Mouse (Mus musculus) hindbrain, embryonic 10.5 days (tissue): Measurements from ENCODE around the gene Tnip1. TPM values are rescaled to one million over a fixed set of nuclear protein-coding genes. Genes with fewer than 3 reads are reported as not detected.

ENCODE experiments used
- DNase-seq: peaks from one replicate; pipeline ENCODE4 v3.0.0-alpha.2; 2017; ENCODE audit warnings: low spot score
- H3K27ac ChIP-seq: fragments of 300-500 bp; sonication (generic); 2 replicates; pipeline ENCODE4 v1.5.1; 2016; ENCODE audit warnings: mild to moderate bottlenecking, moderate library complexity
- H3K27me3 ChIP-seq: fragments of 300-500 bp; sonication (generic); 2 replicates; pipeline ENCODE4 v1.6.1; 2016; ENCODE audit warnings: mild to moderate bottlenecking; ENCODE audit not compliant: poor library complexity, insufficient read depth, severe bottlenecking
- H3K36me3 ChIP-seq: fragments of 300-500 bp; sonication (generic); 2 replicates; pipeline ENCODE4 v1.6.1; 2016; ENCODE audit warnings: mild to moderate bottlenecking, moderate library complexity
- H3K4me1 ChIP-seq: fragments of 300-500 bp; sonication (generic); replicated peaks from 2 replicates; pipeline ENCODE4 v1.6.1; 2016; ENCODE audit warnings: mild to moderate bottlenecking
- H3K4me3 ChIP-seq: fragments of 300-500 bp; sonication (generic); 2 replicates; pipeline ENCODE4 v1.5.1; 2016; ENCODE audit warnings: mild to moderate bottlenecking, moderate library complexity
- H3K9me3 ChIP-seq: fragments of 300-500 bp; sonication (generic); 2 replicates; pipeline ENCODE4 v1.6.1; 2016; ENCODE audit warnings: mild to moderate bottlenecking, moderate library complexity
- WGBS: fragments of 180-500 bp; shearing (Covaris S2); methylation state at CpG from one replicate; pipeline ENCODE4 v1.1.7; 2016; 5-methylcytosine and 5-hydroxymethylcytosine counted together
- polyA plus RNA-seq: library from polyadenylated mRNA; unstranded; fragments of >200 nt; fragmentation: Nextera tagmentation; extraction: Ambion mirVana; gene quantifications from 2 replicates; pipeline ENCODE4 v1.2.1, GENCODE M21; 2016

The Tnip1 gene
- polyA plus RNA-seq, 1 experiment from 2014 or later, result 14.2 TPM

DNA sequence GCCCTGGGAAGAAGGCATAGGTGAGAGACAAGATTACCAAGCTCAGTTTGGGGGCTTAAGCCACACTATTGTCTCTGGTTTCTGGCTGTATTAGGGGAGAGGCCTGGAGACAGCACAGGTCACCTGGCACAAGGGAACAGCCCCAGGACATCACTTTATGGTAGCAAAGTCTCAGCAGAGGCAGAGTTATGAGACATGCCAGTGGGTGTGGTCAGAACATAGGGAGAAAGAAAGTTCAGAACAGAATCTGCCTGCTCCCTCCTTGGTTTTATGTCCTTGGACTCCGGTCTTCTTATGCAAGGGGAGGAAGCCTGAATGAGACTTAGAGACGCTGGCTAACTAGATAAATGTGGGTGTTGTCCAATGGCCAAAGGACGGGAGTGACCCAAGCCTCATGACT is 18.0 kb downstream of the Tnip1 start:
- 0 out of 2 replicates have a peak, but pooled peaks cover under 1% of the 10 kb centered on the region for H3K36me3 ChIP-seq
- no peaks in the 10 kb centered on the region for H3K9me3 ChIP-seq
- WGBS, result 89% methylated on average over 3 of the region's 3 CpGs

DNA sequence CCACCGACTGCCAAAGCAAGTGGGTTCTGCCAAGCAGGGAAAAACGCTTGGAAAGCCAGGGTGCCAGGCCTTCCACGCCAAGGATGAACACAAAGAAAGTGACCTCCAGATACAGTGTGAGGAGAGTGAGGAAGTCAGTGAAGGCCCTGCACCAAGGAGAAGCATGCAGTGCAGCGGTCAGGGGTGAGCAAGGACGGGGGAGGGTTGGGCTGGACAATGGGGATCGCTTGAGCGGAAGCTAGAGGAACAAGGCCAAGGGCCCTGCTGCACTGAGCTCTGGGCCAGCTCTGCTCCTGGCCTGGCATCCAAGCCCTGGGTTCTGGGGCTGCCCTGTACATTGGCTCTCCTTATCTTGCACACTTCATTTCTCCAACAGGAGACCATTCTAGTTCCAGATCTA is 22.7 kb downstream of the Tnip1 start:
- peak overlapping the region; percentile 9; the same call in 1 of the 2 replicates for H3K27ac ChIP-seq
- H3K9me3 ChIP-seq, result no peaks in the 10 kb centered on the region
- H3K4me3 ChIP-seq, result no peak overlapping the region
- H3K36me3 ChIP-seq, result peaks cover 40% of the 10 kb centered on the region
- no peak for DNase-seq
- WGBS, result 76% methylated on average over 7 of the region's 7 CpGs
- H3K27me3 ChIP-seq, result no peaks in the 10 kb centered on the region
- H3K4me1 ChIP-seq, result peaks cover 37% of the 10 kb centered on the region

More for the DNA sequence above, 18.0 kb downstream of the Tnip1 start:
- no peaks in the 10 kb centered on the region for H3K27me3 ChIP-seq
- DNase-seq, result no peak
- H3K4me1 ChIP-seq, result peaks cover 28% of the 10 kb centered on the region
- no peak overlapping the region for H3K27ac ChIP-seq
- H3K4me3 ChIP-seq, result no peak overlapping the region

DNA sequence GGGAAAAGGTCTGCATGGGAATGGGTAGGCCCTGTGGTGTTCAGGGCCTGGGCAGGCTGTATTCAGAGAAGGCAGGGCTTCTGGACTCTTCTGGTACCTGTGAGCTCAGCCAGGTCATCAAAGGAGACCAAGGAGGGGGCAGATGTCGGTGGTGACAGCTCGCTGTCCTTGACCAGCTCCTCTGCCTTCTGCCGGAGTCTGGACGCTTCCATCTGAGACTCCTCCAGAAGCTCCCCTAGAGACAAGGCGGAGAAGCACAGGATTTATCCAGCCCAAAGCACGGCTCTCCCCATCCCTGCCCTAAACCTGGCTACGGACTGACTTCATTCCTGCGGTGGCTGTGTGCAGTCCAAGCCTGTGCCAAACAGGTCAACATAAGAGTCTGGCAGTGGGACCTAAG is 23.2 kb downstream of the Tnip1 start:
- H3K27me3 ChIP-seq, result no peaks in the 10 kb centered on the region
- WGBS, result 84% methylated on average over 8 of the region's 8 CpGs
- DNase-seq, result no peak
- no peak overlapping the region for H3K4me3 ChIP-seq
- H3K36me3 ChIP-seq, result peaks cover 40% of the 10 kb centered on the region
- H3K9me3 ChIP-seq, result no peaks in the 10 kb centered on the region
- peaks cover 37% of the 10 kb centered on the region for H3K4me1 ChIP-seq
- H3K27ac ChIP-seq, result 0 out of 2 replicates have a peak overlapping the region, but pooled peaks have one; percentile 9

DNA sequence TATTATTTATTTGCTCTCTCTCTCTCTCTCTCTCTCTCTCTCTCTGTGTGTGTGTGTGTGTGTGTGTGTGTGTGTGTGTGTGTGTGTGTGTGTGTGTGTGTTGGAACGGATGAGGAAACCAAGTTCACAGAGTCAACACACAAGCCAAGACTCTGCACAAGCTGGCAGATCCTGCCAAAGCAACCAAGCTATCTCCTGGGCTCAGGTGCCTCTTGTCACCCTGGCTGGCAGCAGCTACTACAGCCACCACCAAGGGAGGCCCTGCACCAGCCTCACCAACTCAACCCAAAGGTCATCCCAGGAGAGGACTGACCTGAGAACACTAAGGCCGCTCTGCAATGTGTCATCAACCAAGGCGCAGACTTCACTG is 26.0 kb downstream of the Tnip1 start:
- Histone ChIP-seq H3K4me3 (no peak overlapping the region), H3K9me3 (no peaks in the 10 kb centered on the region), H3K27me3 (no peaks in the 10 kb centered on the region), H3K27ac (no peak overlapping the region), H3K36me3 (peaks cover 59% of the 10 kb centered on the region), H3K4me1 (peaks cover 25% of the 10 kb centered on the region)
- 88% methylated on average over 3 of the region's 3 CpGs for WGBS
- DNase-seq, result no peak

DNA sequence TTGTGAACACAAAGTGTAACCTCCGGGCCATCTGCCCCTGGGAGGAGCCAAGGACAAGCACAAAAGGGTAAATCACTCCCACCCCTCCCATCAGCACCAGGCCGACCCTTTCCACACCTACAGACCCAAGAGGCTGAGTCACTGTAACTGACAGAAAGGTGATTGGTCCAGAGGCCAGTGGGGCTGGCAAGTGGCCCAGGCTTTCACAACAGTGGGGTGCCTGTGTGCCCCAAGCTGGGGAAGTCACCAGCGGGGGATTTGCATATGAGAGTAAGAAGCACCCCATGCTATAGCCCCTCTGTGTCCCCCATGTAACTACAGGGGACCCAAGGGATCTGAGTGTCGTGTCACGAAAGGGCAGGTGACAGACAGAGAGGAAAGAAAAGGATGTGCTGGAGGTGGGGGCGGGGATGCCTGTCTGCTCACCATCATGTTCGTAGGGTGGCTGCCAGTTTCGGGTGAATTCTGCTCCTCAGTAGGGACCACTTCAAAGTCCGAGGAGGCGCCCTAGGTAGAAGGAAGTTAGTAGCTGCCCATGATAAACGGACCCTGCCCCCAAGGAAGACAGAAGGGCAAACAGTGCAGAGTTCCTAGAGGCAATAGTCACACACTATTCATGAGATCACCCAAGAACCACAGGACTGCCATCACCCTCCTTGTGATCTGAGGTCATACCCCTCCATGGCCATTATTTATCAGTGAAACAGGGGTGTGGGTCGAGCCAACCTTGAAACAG is 26.5 kb downstream of the Tnip1 start:
- H3K27me3 ChIP-seq, result no peaks in the 10 kb centered on the region
- DNase-seq, result no peak
- 38% methylated on average over 12 of the region's 12 CpGs for WGBS
- H3K4me3 ChIP-seq, result no peak overlapping the region
- H3K4me1 ChIP-seq, result peaks cover 20% of the 10 kb centered on the region
- H3K9me3 ChIP-seq, result no peaks in the 10 kb centered on the region
- peak overlapping the region; percentile 20 for H3K27ac ChIP-seq
- peaks cover 59% of the 10 kb centered on the region for H3K36me3 ChIP-seq

DNA sequence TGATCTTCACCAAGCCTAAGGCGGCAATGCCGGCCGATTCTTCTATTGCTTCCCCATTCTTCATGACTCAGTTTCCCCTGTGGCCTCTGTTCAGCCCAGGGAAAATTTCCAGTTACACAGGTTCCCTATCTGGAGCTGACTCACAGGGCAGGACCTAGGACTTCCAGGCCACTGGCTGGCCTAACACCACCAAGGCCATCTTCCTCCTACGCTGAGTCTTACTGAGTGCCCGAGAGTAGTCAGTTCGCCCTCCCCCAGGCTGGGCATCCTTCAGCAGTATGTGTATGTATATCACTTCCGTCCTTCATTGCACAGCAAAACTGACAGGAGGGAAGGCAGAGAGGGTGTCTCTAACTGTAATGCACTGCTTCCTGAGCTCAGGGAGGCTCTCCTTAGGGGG is 28.5 kb downstream of the Tnip1 start:
- 94% methylated on average over 7 of the region's 7 CpGs for WGBS
- Histone ChIP-seq H3K36me3 (peaks cover 65% of the 10 kb centered on the region), H3K9me3 (no peaks in the 10 kb centered on the region), H3K4me1 (peaks cover 9% of the 10 kb centered on the region), H3K4me3 (no peak overlapping the region), H3K27me3 (no peaks in the 10 kb centered on the region), H3K27ac (no peak overlapping the region)
- DNase-seq, result no peak

DNA sequence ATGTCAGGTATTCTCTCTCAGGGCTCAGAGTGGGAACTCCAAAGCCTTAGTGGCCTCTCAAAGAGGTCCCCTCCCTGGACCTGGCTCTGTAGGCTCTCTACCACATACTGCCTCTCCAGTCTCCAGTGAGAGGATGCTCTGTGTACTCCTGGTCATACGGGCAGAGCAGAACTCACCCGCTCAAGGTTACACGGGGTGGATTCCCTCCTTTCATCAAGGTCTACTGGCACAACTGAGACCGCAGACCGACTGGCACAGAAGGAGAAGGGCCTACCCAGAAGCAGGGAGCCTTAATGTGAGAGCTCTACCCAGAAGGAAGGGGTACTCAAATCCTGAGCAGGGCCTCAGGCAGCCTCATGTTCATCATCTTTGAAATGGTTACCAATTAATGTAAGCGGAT is 30.2 kb downstream of the Tnip1 start:
- Histone ChIP-seq H3K36me3 (peaks cover 67% of the 10 kb centered on the region), H3K9me3 (no peaks in the 10 kb centered on the region), H3K4me3 (no peak overlapping the region), H3K27me3 (no peaks in the 10 kb centered on the region), H3K4me1 (peaks cover 9% of the 10 kb centered on the region), H3K27ac (no peak overlapping the region)
- DNase-seq, result no peak
- 94% methylated on average over 6 of the region's 6 CpGs for WGBS

DNA sequence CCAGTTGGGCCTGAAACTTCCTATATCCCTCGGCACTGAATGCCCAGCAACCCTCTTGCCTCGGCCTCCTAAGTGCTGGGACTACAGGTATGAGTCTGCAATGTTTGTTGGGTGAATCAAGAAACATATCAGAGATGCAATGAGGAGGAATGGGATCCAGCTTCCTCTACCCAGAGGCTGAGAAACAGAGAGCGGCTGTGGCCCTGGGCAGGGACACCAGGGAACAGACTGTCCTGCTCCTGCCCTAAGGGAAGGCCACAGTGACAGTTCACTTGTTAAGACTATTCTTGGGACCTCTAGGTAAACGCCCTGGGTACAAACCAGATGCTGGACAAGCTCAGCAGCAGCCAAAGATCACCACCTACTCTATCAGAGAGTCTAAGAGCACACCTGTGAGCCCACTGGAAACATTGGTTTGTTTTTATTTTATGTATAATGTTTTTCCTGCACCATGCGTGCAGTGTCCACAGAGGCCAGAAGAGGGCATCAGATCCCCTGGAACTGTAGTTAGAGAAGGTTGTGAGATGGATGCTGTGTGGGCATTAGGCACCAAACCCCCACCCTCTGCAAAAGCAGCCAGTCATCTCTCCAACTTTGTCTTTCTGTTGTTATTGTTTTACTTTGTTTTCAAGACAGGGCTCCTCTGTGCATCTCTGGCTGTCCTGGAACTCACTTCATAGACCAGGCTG is 31.2 kb downstream of the Tnip1 start:
- peak; percentile 31 for DNase-seq
- Histone ChIP-seq H3K27ac (no peak overlapping the region), H3K4me1 (peaks cover 9% of the 10 kb centered on the region), H3K27me3 (no peaks in the 10 kb centered on the region), H3K4me3 (no peak overlapping the region), H3K9me3 (no peaks in the 10 kb centered on the region), H3K36me3 (peaks cover 66% of the 10 kb centered on the region)
- 65% methylated on average over 5 of the region's 5 CpGs for WGBS

DNA sequence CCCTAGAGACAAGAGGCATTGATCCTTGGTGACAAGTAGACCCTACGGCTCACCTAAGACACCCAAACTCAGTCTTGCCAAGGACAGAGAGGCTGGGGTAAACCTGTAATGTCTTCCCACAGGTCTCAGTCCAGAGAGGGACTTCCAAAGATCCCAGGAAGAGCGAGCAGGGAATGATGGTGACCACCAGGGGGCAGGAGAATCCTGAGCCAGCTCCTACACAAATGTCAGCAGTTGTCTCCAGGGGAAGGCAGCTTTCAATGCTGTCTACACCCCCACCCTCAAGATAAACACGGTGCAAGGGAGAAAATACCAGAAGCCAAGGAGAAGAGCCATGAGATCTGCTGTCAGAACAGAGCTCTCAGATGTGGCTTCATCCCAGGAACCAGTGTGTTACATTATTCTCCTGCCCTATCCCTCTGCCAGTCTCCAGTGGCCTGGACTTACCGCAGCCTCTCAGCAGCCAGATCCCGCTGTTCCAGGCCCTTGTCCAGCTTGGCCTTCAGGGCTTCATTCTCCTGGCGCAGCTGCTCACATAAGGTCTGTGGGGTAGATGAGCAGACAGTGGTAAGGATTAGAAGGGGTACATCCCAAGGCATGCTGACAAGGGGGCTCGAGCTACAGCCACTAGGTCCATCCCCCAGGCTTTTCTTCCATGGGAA is 32.3 kb downstream of the Tnip1 start:
- Histone ChIP-seq H3K27ac (no peak overlapping the region), H3K4me3 (no peak overlapping the region), H3K36me3 (peaks cover 66% of the 10 kb centered on the region), H3K4me1 (no peaks in the 10 kb centered on the region), H3K9me3 (no peaks in the 10 kb centered on the region), H3K27me3 (no peaks in the 10 kb centered on the region)
- 71% methylated on average over 7 of the region's 7 CpGs for WGBS
- DNase-seq, result peak; percentile 49

DNA sequence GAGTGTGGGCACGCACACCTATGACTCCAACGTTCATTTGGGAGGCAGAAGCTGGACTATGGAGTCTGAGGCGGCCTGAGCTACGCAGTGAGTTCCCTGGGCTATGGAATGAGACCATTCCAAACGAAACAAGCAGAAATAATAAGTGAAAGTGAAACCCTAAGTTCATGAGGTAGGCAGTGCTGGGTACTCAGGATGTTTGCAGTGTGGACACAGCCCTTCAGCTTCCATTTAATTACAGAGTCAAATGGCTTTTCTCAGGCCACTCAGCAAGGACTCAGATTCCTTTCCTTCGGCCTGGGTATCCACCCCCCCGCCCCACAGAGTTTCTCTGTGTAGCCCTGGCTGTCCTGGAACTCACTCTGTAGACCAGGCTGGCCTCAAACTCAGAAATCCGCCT is 33.0 kb downstream of the Tnip1 start:
- WGBS, result 90% methylated on average over 8 of the region's 8 CpGs
- Histone ChIP-seq H3K27me3 (no peaks in the 10 kb centered on the region), H3K9me3 (no peaks in the 10 kb centered on the region), H3K27ac (no peak overlapping the region), H3K4me1 (no peaks in the 10 kb centered on the region), H3K4me3 (no peak overlapping the region), H3K36me3 (peaks cover 64% of the 10 kb centered on the region)
- no peak for DNase-seq

DNA sequence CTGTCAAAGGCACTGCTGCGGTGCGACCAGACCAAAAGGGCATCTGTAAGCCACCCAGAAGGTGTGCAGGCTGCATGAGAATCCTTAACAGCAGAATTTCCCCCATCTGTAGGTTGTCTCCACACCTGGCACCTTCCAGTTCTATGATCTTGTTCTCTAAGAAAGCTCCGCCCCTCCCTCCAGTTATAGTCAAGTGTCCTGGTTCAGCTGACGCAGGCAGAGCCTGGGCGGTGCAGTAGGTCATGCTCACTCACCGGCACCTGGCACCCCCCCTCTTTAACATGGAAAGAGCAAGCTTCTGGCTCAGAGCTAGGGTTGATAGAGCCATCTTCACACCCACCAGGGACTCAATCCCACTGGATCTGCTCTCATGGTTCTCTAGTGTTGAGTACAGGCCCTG is 33.4 kb downstream of the Tnip1 start:
- H3K4me1 ChIP-seq, result no peaks in the 10 kb centered on the region
- H3K9me3 ChIP-seq, result no peaks in the 10 kb centered on the region
- H3K36me3 ChIP-seq, result peaks cover 68% of the 10 kb centered on the region
- no peak overlapping the region for H3K27ac ChIP-seq
- no peak for DNase-seq
- WGBS, result 93% methylated on average over 6 of the region's 6 CpGs
- H3K4me3 ChIP-seq, result no peak overlapping the region
- H3K27me3 ChIP-seq, result no peaks in the 10 kb centered on the region

DNA sequence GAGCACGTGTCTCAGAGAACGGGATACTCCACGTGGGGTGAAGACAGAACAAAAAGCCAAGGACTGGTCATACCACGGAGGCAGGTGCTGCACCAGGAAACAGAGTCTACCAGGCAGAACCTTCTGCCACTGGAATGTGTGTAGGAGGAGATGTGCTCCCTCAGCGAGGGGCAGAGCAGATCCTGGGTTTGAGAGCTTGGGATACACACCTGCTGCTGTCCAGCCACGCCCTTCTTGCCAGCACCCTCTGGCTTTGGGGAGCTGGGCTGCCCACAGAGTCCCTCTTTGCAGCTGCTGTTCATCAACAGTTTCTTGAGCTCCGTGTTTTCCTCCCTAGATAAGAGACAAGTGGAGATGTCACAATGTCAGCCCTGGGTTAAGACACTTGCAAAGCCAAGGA is 33.8 kb downstream of the Tnip1 start:
- H3K27me3 ChIP-seq, result no peaks in the 10 kb centered on the region
- DNase-seq, result no peak
- 89% methylated on average over 7 of the region's 7 CpGs for WGBS

DNA sequence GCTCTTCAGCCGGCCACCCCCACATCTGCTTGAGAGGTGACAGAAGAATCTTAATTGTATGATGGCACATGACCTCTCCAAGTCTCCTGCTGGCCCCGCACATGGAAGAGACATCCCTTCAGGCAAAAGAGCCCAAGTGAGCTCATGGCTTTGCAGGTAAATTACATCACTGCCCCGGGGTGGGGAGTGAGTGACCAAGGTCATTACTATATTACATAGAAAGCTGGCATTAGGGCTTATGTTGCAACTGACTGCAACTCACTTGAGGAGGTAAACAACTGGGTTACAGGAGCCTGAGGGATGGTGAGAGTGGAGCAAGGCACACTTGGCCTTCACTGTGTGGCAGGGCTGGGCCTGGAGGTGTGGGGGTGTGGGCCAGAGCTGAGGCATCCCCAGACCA is 34.5 kb downstream of the Tnip1 start:
- no peak for DNase-seq
- 89% methylated on average over 3 of the region's 3 CpGs for WGBS
- Histone ChIP-seq H3K4me3 (no peak overlapping the region), H3K36me3 (peaks cover 68% of the 10 kb centered on the region), H3K27ac (no peak overlapping the region), H3K27me3 (no peaks in the 10 kb centered on the region), H3K9me3 (no peaks in the 10 kb centered on the region), H3K4me1 (no peaks in the 10 kb centered on the region)

More for the DNA sequence above, 33.8 kb downstream of the Tnip1 start:
- H3K27ac ChIP-seq, result no peak overlapping the region
- peaks cover 68% of the 10 kb centered on the region for H3K36me3 ChIP-seq
- H3K4me3 ChIP-seq, result no peak overlapping the region
- no peaks in the 10 kb centered on the region for H3K9me3 ChIP-seq
- no peaks in the 10 kb centered on the region for H3K4me1 ChIP-seq
